Mouse (Mus musculus): ENCODE results near the gene Pde4dip.

Gene Pde4dip

GRCm38 (mm10) chr3:97689289-97689688, 199.2 kb downstream of the Pde4dip start:
- no peak for ATAC-seq (ENCODE audit: low TSS enrichment)

GRCm38 (mm10) chr3:97686372-97687117, 202.0 kb downstream of the Pde4dip start:
- peak; percentile 32 for ATAC-seq (ENCODE audit: low TSS enrichment)

- no peak for ATAC-seq (ENCODE audit: low TSS enrichment)
These were observed 204.8 kb downstream of the Pde4dip start for GRCm38 (mm10) chr3:97683560-97684195.

GRCm38 (mm10) chr3:97682576-97682975, 205.9 kb downstream of the Pde4dip start:
- ATAC-seq (ENCODE audit: low TSS enrichment), result no peak

- no peak for ATAC-seq (ENCODE audit: low TSS enrichment)
These were observed 206.4 kb downstream of the Pde4dip start for GRCm38 (mm10) chr3:97682159-97682502.

GRCm38 (mm10) chr3:97681321-97682158, 207.0 kb downstream of the Pde4dip start:
- ATAC-seq (ENCODE audit: low TSS enrichment), result peak; percentile 46

GRCm38 (mm10) chr3:97680631-97681320, 207.7 kb downstream of the Pde4dip start:
- ATAC-seq (ENCODE audit: low TSS enrichment), result peak; percentile 63

- no peak for ATAC-seq (ENCODE audit: low TSS enrichment)
These were observed 210.1 kb downstream of the Pde4dip start for GRCm38 (mm10) chr3:97678416-97678815.

GRCm38 (mm10) chr3:97676126-97676525, 212.4 kb downstream of the Pde4dip start:
- ATAC-seq (ENCODE audit: low TSS enrichment), result no peak

GRCm38 (mm10) chr3:97674644-97675110, 213.8 kb downstream of the Pde4dip start, which contains the start of gene Gm17651:
TSS of gene Gm17651 (minus strand) at chr3:97674694.
- no peak for ATAC-seq (ENCODE audit: low TSS enrichment)

- ATAC-seq (ENCODE audit: low TSS enrichment), result no peak
These were observed 221.3 kb downstream of the Pde4dip start for GRCm38 (mm10) chr3:97667093-97667675.

GRCm38 (mm10) chr3:97666154-97666553, 222.4 kb downstream of the Pde4dip start:
- ATAC-seq (ENCODE audit: low TSS enrichment), result no peak

- no peak for ATAC-seq (ENCODE audit: low TSS enrichment)
These were observed 223.0 kb downstream of the Pde4dip start for GRCm38 (mm10) chr3:97665525-97665924.

- ATAC-seq (ENCODE audit: low TSS enrichment), result no peak
These were observed 227.3 kb downstream of the Pde4dip start for GRCm38 (mm10) chr3:97661206-97661605.

- ATAC-seq (ENCODE audit: low TSS enrichment), result peak; percentile 11; the same call in 1 of the 2 replicates
These were observed 228.8 kb downstream of the Pde4dip start for GRCm38 (mm10) chr3:97659746-97660145.

- peak; percentile 62 for ATAC-seq (ENCODE audit: low TSS enrichment)
These were observed 229.9 kb downstream of the Pde4dip start for GRCm38 (mm10) chr3:97658426-97659193.

GRCm38 (mm10) chr3:97657655-97658411, 230.7 kb downstream of the Pde4dip start, which contains the start of gene Prkab2:
TSS of gene Prkab2 (plus strand) at chr3:97658193.
- ATAC-seq (ENCODE audit: low TSS enrichment), result peak; percentile 82

GRCm38 (mm10) chr3:97654901-97655300, 233.6 kb downstream of the Pde4dip start:
- no peak for ATAC-seq (ENCODE audit: low TSS enrichment)

GRCm38 (mm10) chr3:97653781-97654180, 234.7 kb downstream of the Pde4dip start:
- ATAC-seq (ENCODE audit: low TSS enrichment), result no peak

GRCm38 (mm10) chr3:97651604-97652003, 236.9 kb downstream of the Pde4dip start:
- ATAC-seq (ENCODE audit: low TSS enrichment), result no peak
